Comparison of ENCODE assay signal across 8 mouse cellular contexts in genomic region chr14:31251626-31252025, GRCm38 (mm10). TPM values are rescaled to one million over a fixed set of nuclear protein-coding genes. Genes with fewer than 3 reads are reported as not detected.
DNase-seq lines count a peak whose midpoint lies in the region; ATAC-seq and TF ChIP-seq lines count a peak whose summit lies in the region.

No protein-coding gene starts in this region.

- H3K36me3 ChIP-seq in lung, postnatal 0 days (ENCODE audit: insufficient read depth, low read length), result peaks cover 27% of the 10 kb centered on the region
- H3K36me3 ChIP-seq in erythroblast, embryonic 14.5 days (ENCODE audit: control insufficient read depth), result peaks cover 48% of the 10 kb centered on the region
- peaks cover 42% of the 10 kb centered on the region for H3K36me3 ChIP-seq in limb, embryonic 12.5 days
- peaks cover 27% of the 10 kb centered on the region for H3K36me3 ChIP-seq in small intestine, adult 2 months (ENCODE audit: control insufficient read depth, insufficient read depth, low read length)

- 2% methylated on average over 18 of the region's 18 CpGs for WGBS in lung, postnatal 0 days
- WGBS in limb, embryonic 12.5 days, result 3% methylated on average over 18 of the region's 18 CpGs
- WGBS in small intestine, adult 2 months, result 2% methylated on average over 18 of the region's 18 CpGs

- peak overlapping the region; percentile 96 for H3K27ac ChIP-seq in lung, postnatal 0 days (ENCODE audit: low read length)
- peak overlapping the region; percentile 73 for H3K27ac ChIP-seq in limb, embryonic 12.5 days
- H3K27ac ChIP-seq in small intestine, adult 2 months (ENCODE audit: insufficient read depth, low read depth, low read length), result no peak overlapping the region

- no peak for ATAC-seq in lung, postnatal 0 days
- peak; percentile 18; the same call in 1 of the 2 replicates for ATAC-seq in limb, embryonic 12.5 days (ENCODE audit: insufficient number of reproducible peaks, insufficient read depth, low FRiP score, low TSS enrichment, low read depth)

- no peaks in the 10 kb centered on the region for H3K27me3 ChIP-seq in lung, postnatal 0 days (replicated peaks; ENCODE audit: insufficient read depth, low read length)
- H3K27me3 ChIP-seq in erythroblast, embryonic 14.5 days (ENCODE audit: control insufficient read depth), result no peaks in the 10 kb centered on the region
- H3K27me3 ChIP-seq in limb, embryonic 12.5 days, result no peaks in the 10 kb centered on the region
- H3K27me3 ChIP-seq in small intestine, adult 2 months (ENCODE audit: control insufficient read depth, insufficient read depth, low read length), result no peaks in the 10 kb centered on the region

- TF ChIP-seq CTCF in lung, postnatal 0 days (IDR thresholded peaks at IDR 0.05), result no peak
- TF ChIP-seq CTCF in small intestine, adult 2 months (IDR thresholded peaks at IDR 0.05; ENCODE audit: extremely low read depth, insufficient read length, insufficient replicate concordance, low read depth, low read length), result no peak

- 0 out of 2 replicates have a peak, but pooled peaks cover 4% of the 10 kb centered on the region for H3K4me1 ChIP-seq in lung, postnatal 0 days (ENCODE audit: insufficient read depth, low read depth, low read length)
- peaks cover 39% of the 10 kb centered on the region for H3K4me1 ChIP-seq in erythroblast, embryonic 14.5 days (ENCODE audit: control insufficient read depth)
- peaks cover 16% of the 10 kb centered on the region for H3K4me1 ChIP-seq in limb, embryonic 12.5 days (replicated peaks)
- no peaks in the 10 kb centered on the region; the same call in 1 of the 2 replicates for H3K4me1 ChIP-seq in small intestine, adult 2 months (ENCODE audit: control insufficient read depth, insufficient read depth, insufficient read length, low read length)

- DNase-seq in lung, postnatal 0 days (ENCODE audit: low spot score), result peak; percentile 37
- no peak for DNase-seq in lung, postnatal 14 days
- DNase-seq in ovary, postnatal 10 days (ENCODE audit: low spot score), result no peak
- no peak for DNase-seq in ovary, adult 18-20 months (ENCODE audit: low spot score)
- no peak for DNase-seq in right cerebral cortex, adult 18-20 months

- peak overlapping the region; percentile 98 for H3K9ac ChIP-seq in lung, postnatal 0 days (replicated peaks; ENCODE audit: low read depth)
- H3K9ac ChIP-seq in limb, embryonic 12.5 days (replicated peaks), result peak overlapping the region; percentile 93

- no peak for TF ChIP-seq EP300 in lung, postnatal 0 days (IDR thresholded peaks at IDR 0.05)

- TF ChIP-seq POLR2A in small intestine, adult 2 months (IDR thresholded peaks at IDR 0.05; ENCODE audit: low read depth, low read length), result no peak

- H3K9me3 ChIP-seq in lung, postnatal 0 days (ENCODE audit: low read length), result no peaks in the 10 kb centered on the region
- H3K9me3 ChIP-seq in erythroblast, embryonic 14.5 days (ENCODE audit: control insufficient read depth, low read length), result no peaks in the 10 kb centered on the region
- H3K9me3 ChIP-seq in limb, embryonic 12.5 days, result no peaks in the 10 kb centered on the region

- H3K4me2 ChIP-seq in lung, postnatal 0 days (replicated peaks; ENCODE audit: low read depth, low read length), result peak overlapping the region; percentile 89
- peak overlapping the region; percentile 82 for H3K4me2 ChIP-seq in limb, embryonic 12.5 days

- H3K4me3 ChIP-seq in lung, postnatal 0 days (ENCODE audit: low read depth, low read length), result peak overlapping the region; percentile 99
- peak overlapping the region; percentile 79 for H3K4me3 ChIP-seq in erythroblast, embryonic 14.5 days (replicated peaks)
- peak overlapping the region; percentile 94 for H3K4me3 ChIP-seq in limb, embryonic 12.5 days (replicated peaks)
- H3K4me3 ChIP-seq in small intestine, adult 2 months (ENCODE audit: low read depth, low read length), result peak overlapping the region; percentile 78

RNA-seq across cellular contexts. Expression of gene Bap1, which starts 0.4 kb away (rescaled TPM):
- polyA plus RNA-seq in lung, postnatal 0 days (2015; fragmentation: Nextera tagmentation; extraction: Ambion mirVana), result 38.1 and 38.7 TPM in 2 replicates
- polyA plus RNA-seq in erythroblast, embryonic 14.5 days (2012), result 6.7 and 6.9 TPM in 2 replicates
- polyA plus RNA-seq in limb, embryonic 12.5 days (2016; fragmentation: Nextera tagmentation; extraction: Ambion mirVana), result 106 and 118 TPM in 2 replicates
- 16.7 and 30.0 TPM in 2 replicates for polyA plus RNA-seq in small intestine, adult 2 months (2012; rRNA removed)

RNA-seq across cellular contexts. Expression of gene Phf7, which starts 0.5 kb away (rescaled TPM):
- 17.7 and 18.8 TPM in 2 replicates for polyA plus RNA-seq in lung, postnatal 0 days (2015; fragmentation: Nextera tagmentation; extraction: Ambion mirVana)
- 0.21 and 0.27 TPM in 2 replicates for polyA plus RNA-seq in erythroblast, embryonic 14.5 days (2012)
- polyA plus RNA-seq in limb, embryonic 12.5 days (2016; fragmentation: Nextera tagmentation; extraction: Ambion mirVana), result 13.5 and 14.1 TPM in 2 replicates
- 1.3 and 2.3 TPM in 2 replicates for polyA plus RNA-seq in small intestine, adult 2 months (2012; rRNA removed)

RNA-seq across cellular contexts. Expression of gene Sema3g, which starts 34.0 kb away (rescaled TPM):
- 4.7 and 5.7 TPM in 2 replicates for polyA plus RNA-seq in lung, postnatal 0 days (2015; fragmentation: Nextera tagmentation; extraction: Ambion mirVana)
- not detected in 2 replicates for polyA plus RNA-seq in erythroblast, embryonic 14.5 days (2012)
- 0.58 and 0.84 TPM in 2 replicates for polyA plus RNA-seq in limb, embryonic 12.5 days (2016; fragmentation: Nextera tagmentation; extraction: Ambion mirVana)
- 1.5 and 2.1 TPM in 2 replicates for polyA plus RNA-seq in small intestine, adult 2 months (2012; rRNA removed)

RNA-seq across cellular contexts. Expression of gene Nisch, which starts 34.9 kb away (rescaled TPM):
- 196 and 224 TPM in 2 replicates for polyA plus RNA-seq in lung, postnatal 0 days (2015; fragmentation: Nextera tagmentation; extraction: Ambion mirVana)
- 8.6 and 10.6 TPM in 2 replicates for polyA plus RNA-seq in erythroblast, embryonic 14.5 days (2012)
- polyA plus RNA-seq in limb, embryonic 12.5 days (2016; fragmentation: Nextera tagmentation; extraction: Ambion mirVana), result 507 and 522 TPM in 2 replicates
- polyA plus RNA-seq in small intestine, adult 2 months (2012; rRNA removed), result 120 and 157 TPM in 2 replicates

RNA-seq across cellular contexts. Expression of gene Tnnc1, which starts 43.5 kb away (rescaled TPM):
- 77.2 and 87.2 TPM in 2 replicates for polyA plus RNA-seq in lung, postnatal 0 days (2015; fragmentation: Nextera tagmentation; extraction: Ambion mirVana)
- polyA plus RNA-seq in erythroblast, embryonic 14.5 days (2012), result 0.14 and 0.18 TPM in 2 replicates
- polyA plus RNA-seq in limb, embryonic 12.5 days (2016; fragmentation: Nextera tagmentation; extraction: Ambion mirVana), result 140 and 161 TPM in 2 replicates
- 0.34 TPM in 1 of 2 replicates, not detected in the other for polyA plus RNA-seq in small intestine, adult 2 months (2012; rRNA removed)
